Mouse (Mus musculus) left cerebral cortex, postnatal 10 days (tissue): Measurements from ENCODE around the gene Pced1b. TPM values are rescaled to one million over a fixed set of nuclear protein-coding genes. Genes with fewer than 3 reads are reported as not detected.
"Not testable (repeated sequence)": the region's sequence is repeated elsewhere in the genome, so short reads cannot be mapped to it uniquely, and the experiment has no call there.

ENCODE experiments used
- DNase-seq, 2 experiments: peaks; one replicate each; pipeline ENCODE4 v3.0.0; 2021 to 2022; ENCODE audit warnings: low spot score in 2 of 2, mixed read lengths in 1 of 2; ENCODE audit errors: extremely low spot score in 1 of 2
- intact Hi-C: fragments of 180-260 bp; cut with DNase I; formaldehyde crosslinking; loops from one replicate; pipeline ENCODE4 v1.15.1; 2025
- total RNA-seq, 2 experiments: library from RNA; stranded (reverse); gene quantifications; 2 replicates each; pipeline ENCODE4 v1.2.3; 2021

Gene Pced1b
- total RNA-seq, 2 experiments from 2014 or later, result 7.0 to 7.2 TPM

- intact Hi-C loops, result no loop called here
- DNase-seq, result peak in 1 of 2 experiments; percentile 36
These were observed 129.9 kb downstream of the Pced1b start for GRCm38 (mm10) chr15:97376792-97377222.

GRCm38 (mm10) chr15:97378061-97378460 is 131.2 kb downstream of the Pced1b start:
- intact Hi-C loops, result no loop called here
- no peak for DNase-seq

GRCm38 (mm10) chr15:97379489-97380304 is 132.8 kb downstream of the Pced1b start:
- intact Hi-C loops, result no loop called here
- DNase-seq, result no peak

- intact Hi-C loops, result no loop called here
- DNase-seq, result no peak
These were observed 135.7 kb downstream of the Pced1b start for GRCm38 (mm10) chr15:97382567-97382966.

- DNase-seq, result no peak
- intact Hi-C loops, result no loop called here
These were observed 136.7 kb downstream of the Pced1b start for GRCm38 (mm10) chr15:97383523-97384141.

GRCm38 (mm10) chr15:97384170-97385018 is 137.5 kb downstream of the Pced1b start:
- no peak for DNase-seq
- intact Hi-C loops, result no loop called here

GRCm38 (mm10) chr15:97385174-97385573 is 138.3 kb downstream of the Pced1b start:
- intact Hi-C loops, DNase-seq: not testable (repeated sequence)

GRCm38 (mm10) chr15:97387793-97388192 is 140.9 kb downstream of the Pced1b start:
- no peak for DNase-seq
- intact Hi-C loops, result no loop called here

GRCm38 (mm10) chr15:97389577-97389976 is 142.7 kb downstream of the Pced1b start:
- DNase-seq, result no peak
- intact Hi-C loops, result no loop called here

GRCm38 (mm10) chr15:97390778-97391177 is 143.9 kb downstream of the Pced1b start:
- DNase-seq, result no peak
- intact Hi-C loops, result no loop called here

GRCm38 (mm10) chr15:97391436-97391835 is 144.5 kb downstream of the Pced1b start:
- no peak for DNase-seq
- intact Hi-C loops, result no loop called here

- DNase-seq, result no peak
- intact Hi-C loops, result no loop called here
These were observed 147.7 kb downstream of the Pced1b start for GRCm38 (mm10) chr15:97394561-97394960.

GRCm38 (mm10) chr15:97396586-97397299 is 149.8 kb downstream of the Pced1b start:
- no peak for DNase-seq
- intact Hi-C loops, result no loop called here

GRCm38 (mm10) chr15:97397793-97398192 is 150.9 kb downstream of the Pced1b start:
- DNase-seq, result no peak

GRCm38 (mm10) chr15:97400866-97401265 is 154.0 kb downstream of the Pced1b start:
- intact Hi-C loops, result no loop called here
- DNase-seq, result no peak

More at GRCm38 (mm10) chr15:97397793-97398192, 150.9 kb downstream of the Pced1b start:
- intact Hi-C loops, result no loop called here

- DNase-seq, result no peak
- intact Hi-C loops, result no loop called here
These were observed 157.6 kb downstream of the Pced1b start for GRCm38 (mm10) chr15:97404483-97404882.

- intact Hi-C loops, result no loop called here
- no peak for DNase-seq
These were observed 158.1 kb downstream of the Pced1b start for GRCm38 (mm10) chr15:97404998-97405397.

GRCm38 (mm10) chr15:97406105-97406504 is 159.2 kb downstream of the Pced1b start:
- DNase-seq, result no peak
- intact Hi-C loops, result no loop called here
